8 mouse cellular contexts compared by ENCODE assay signal in genomic region chr5:107497519-107498501, GRCm38 (mm10). TPM values are rescaled to one million over a fixed set of nuclear protein-coding genes. Genes with fewer than 3 reads are reported as not detected.
DNase-seq lines count a peak whose midpoint lies in the region; ATAC-seq and TF ChIP-seq lines count a peak whose summit lies in the region.

No protein-coding gene starts in this region.

- peaks cover 3% of the 10 kb centered on the region; the same call in 1 of the 2 replicates for H3K36me3 ChIP-seq in hindbrain, embryonic 13.5 days
- H3K36me3 ChIP-seq in lung, postnatal 0 days (ENCODE audit: insufficient read depth, low read length) = no peaks in the 10 kb centered on the region

- H3K4me2 ChIP-seq in hindbrain, embryonic 13.5 days = peak overlapping the region; percentile 55
- H3K4me2 ChIP-seq in lung, postnatal 0 days (replicated peaks; ENCODE audit: low read depth, low read length) = no peak overlapping the region

- intact Hi-C loops in left cerebral cortex, postnatal 25 days (cut with DNase I) = loop anchor here (1.0 to 2.0 kb wide), 2 partner anchors 59 to 94 kb away; no protein-coding TSS in a partner anchor

- in situ Hi-C loops in Patski (cut with MboI; ENCODE audit: low pct_unique_long_range_greater_than_20kb) = no loop called here

- no peak for TF ChIP-seq CTCF in Patski (IDR thresholded peaks at IDR 0.05)
- TF ChIP-seq CTCF in lung, postnatal 0 days (IDR thresholded peaks at IDR 0.05) = no peak

- 38% methylated on average over 10 of the region's 10 CpGs for WGBS in hindbrain, embryonic 13.5 days
- 74% methylated on average over 10 of the region's 10 CpGs for WGBS in lung, postnatal 0 days

- no peaks in the 10 kb centered on the region for H3K27me3 ChIP-seq in Patski
- no peaks in the 10 kb centered on the region for H3K27me3 ChIP-seq in hindbrain, embryonic 13.5 days
- H3K27me3 ChIP-seq in lung, postnatal 0 days (replicated peaks; ENCODE audit: insufficient read depth, low read length) = no peaks in the 10 kb centered on the region

- peak overlapping the region; percentile 69 for H3K9ac ChIP-seq in hindbrain, embryonic 13.5 days
- no peak overlapping the region for H3K9ac ChIP-seq in lung, postnatal 0 days (replicated peaks; ENCODE audit: low read depth)

- CTCF ChIA-PET in Patski (lab: Charles Lee) = interaction anchor here (0.7 to 3.1 kb wide), 3 partner anchors 10 to 16 kb away, joined by 3 to 9 read pairs (median 4); partner anchors contain the start of gene Gm42669

- peak overlapping the region; percentile 89 for H3K27ac ChIP-seq in hindbrain, embryonic 13.5 days
- H3K27ac ChIP-seq in lung, postnatal 0 days (ENCODE audit: low read length) = no peak overlapping the region

- DNase-seq in Patski (ENCODE audit: low read depth, low spot score) = peak; percentile 15
- DNase-seq in cerebellum, postnatal 25 days = peak; percentile 62 to 65
- peak; percentile 80 to 94 for DNase-seq in left cerebral cortex, postnatal 25 days (ENCODE audit: low spot score in 2 of 2)
- peak; percentile 84 to 93 for DNase-seq in right cerebral cortex, postnatal 10 days (ENCODE audit: low spot score in 2 of 2)
- no peak for DNase-seq in lung, postnatal 0 days (ENCODE audit: low spot score)
- no peak for DNase-seq in lung, postnatal 14 days
- DNase-seq in adrenal gland, adult (ENCODE audit: inconsistent age in 2 of 2, low spot score in 1 of 2) = no peak

- peak overlapping the region; percentile 40 for H3K4me3 ChIP-seq in hindbrain, embryonic 13.5 days
- H3K4me3 ChIP-seq in lung, postnatal 0 days (ENCODE audit: low read depth, low read length) = no peak overlapping the region

- peaks cover 16% of the 10 kb centered on the region for H3K4me1 ChIP-seq in hindbrain, embryonic 13.5 days (replicated peaks)
- no peaks in the 10 kb centered on the region for H3K4me1 ChIP-seq in lung, postnatal 0 days (ENCODE audit: insufficient read depth, low read depth, low read length)

- POLR2A ChIA-PET in Patski (lab: Charles Lee) = no interaction called here

- no peak for TF ChIP-seq EP300 in lung, postnatal 0 days (IDR thresholded peaks at IDR 0.05)

- H3K9me3 ChIP-seq in hindbrain, embryonic 13.5 days = no peaks in the 10 kb centered on the region
- H3K9me3 ChIP-seq in lung, postnatal 0 days (ENCODE audit: low read length) = no peaks in the 10 kb centered on the region

- ATAC-seq in Patski = peak; percentile 73
- ATAC-seq in hindbrain, embryonic 13.5 days (ENCODE audit: low FRiP score) = peak; percentile 96
- no peak for ATAC-seq in lung, postnatal 0 days

RNA-seq across cellular contexts. Expression of gene Gm42669, which starts 9.6 kb away (rescaled TPM):
- polyA plus RNA-seq in Patski (2021) = 0.32 TPM
- polyA plus RNA-seq in hindbrain, embryonic 13.5 days (2015; fragmentation: Nextera tagmentation; extraction: Ambion mirVana) = 0.25 and 0.70 TPM in 2 replicates
- total RNA-seq in left cerebral cortex, postnatal 25 days (2021) = under 1 TPM; 0.37 to 0.69 TPM
- 0.11 and 0.19 TPM in 2 replicates for polyA plus RNA-seq in lung, postnatal 0 days (2015; fragmentation: Nextera tagmentation; extraction: Ambion mirVana)

RNA-seq across cellular contexts. Expression of gene 1700028K03Rik, which starts 36.7 kb away (rescaled TPM):
- polyA plus RNA-seq in Patski (2021) = 0.04 TPM
- 0.22 and 0.57 TPM in 2 replicates for polyA plus RNA-seq in hindbrain, embryonic 13.5 days (2015; fragmentation: Nextera tagmentation; extraction: Ambion mirVana)
- total RNA-seq in left cerebral cortex, postnatal 25 days (2021) = 1 to 10 TPM in 1 of 2 experiments, under 1 TPM in 1; 0.85 to 1.2 TPM
- polyA plus RNA-seq in lung, postnatal 0 days (2015; fragmentation: Nextera tagmentation; extraction: Ambion mirVana) = 0.06 and 0.18 TPM in 2 replicates

Comparison
In these comparisons a context has a peak if more than half of its experiments do, and no peak if none do; other contexts are left out.
1. DNase-seq: peak in Patski (single experiment), cerebellum, postnatal 25 days (2 of 2), left cerebral cortex, postnatal 25 days (2 of 2) and right cerebral cortex, postnatal 10 days (2 of 2); none in lung, postnatal 0 days (single experiment), lung, postnatal 14 days (single experiment) and adrenal gland, adult (0 of 2).